Mouse (Mus musculus) left cerebral cortex, postnatal 14 days (tissue): Measurements from ENCODE around the gene Napepld. TPM values are rescaled to one million over a fixed set of nuclear protein-coding genes. Genes with fewer than 3 reads are reported as not detected.

Source experiments
- DNase-seq, 2 experiments: peaks; one replicate each; pipeline ENCODE4 v3.0.0; 2021 to 2022; ENCODE audit warnings: low spot score in 2 of 2, mixed read lengths in 1 of 2
- intact Hi-C: fragments of 180-260 bp; cut with DNase I; formaldehyde crosslinking; loops from one replicate; pipeline ENCODE4 v1.15.1; 2025
- long read RNA-seq, 2 experiments: library from polyadenylated mRNA; stranded (forward); transcript quantifications; one replicate each; pipeline ENCODE4 v2.0.0; 2021
- total RNA-seq, 2 experiments: library from RNA; stranded (reverse); gene quantifications; 2 replicates each; pipeline ENCODE4 v1.2.3; 2021

Napepld gene
- total RNA-seq = 1 to 10 TPM; 8.6 to 9.0 TPM
- long read RNA-seq, experiment 1, transcript Napepld-202 (5 exons, 3,954 nt) = major isoform, 7 of 12 reads
- long read RNA-seq, experiment 1, partial matches to known transcripts = 1 of 12 reads
- long read RNA-seq, experiment 1, other reads (novel, unspliced or antisense) = 3 of 12 reads
- long read RNA-seq, experiment 2, transcript Napepld-202 (5 exons, 3,954 nt) = major isoform, 6 of 14 reads
- long read RNA-seq, experiment 2, partial matches to known transcripts = 2 of 14 reads
- long read RNA-seq, experiment 2, other reads (novel, unspliced or antisense) = 3 of 14 reads

DNA sequence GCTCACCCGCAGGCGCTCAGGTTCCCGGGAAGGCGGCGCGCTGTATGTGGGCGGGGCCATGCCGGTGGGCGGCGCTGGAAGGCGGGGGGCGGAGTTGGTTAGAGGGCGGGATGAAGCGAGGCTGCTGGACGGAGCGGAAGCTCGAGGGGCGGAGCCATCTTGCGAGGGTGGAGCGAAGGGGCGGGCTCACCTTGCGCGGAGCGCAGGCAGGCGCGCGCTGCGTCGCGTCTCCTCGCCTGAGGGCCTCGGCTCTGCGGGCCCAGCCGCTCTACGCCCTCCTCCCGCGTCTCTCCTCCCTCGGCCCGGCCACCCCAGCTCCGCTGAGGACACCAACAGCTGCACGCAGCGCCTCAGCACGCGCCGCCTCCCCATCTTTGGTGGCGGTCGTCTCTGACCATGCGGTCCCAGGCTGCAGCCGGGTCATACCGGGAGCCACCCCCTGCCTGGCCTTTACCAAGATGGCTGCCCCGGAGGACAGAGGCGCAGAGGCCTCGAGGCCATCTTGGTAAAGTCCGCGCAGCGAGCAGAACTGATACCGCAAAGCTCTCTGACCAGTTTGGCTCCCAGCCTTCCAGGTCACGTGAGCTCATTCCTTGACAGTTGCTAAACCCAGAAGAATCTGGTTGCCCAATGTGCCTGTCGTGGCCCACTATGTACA, at the start of gene Napepld:
Gene Napepld, minus strand, starts transcription at position 46 of the 658 bp plus-strand sequence.
- peak; percentile 97 to 98 for DNase-seq
- intact Hi-C loops = loop anchor here (5.0 kb wide), 1 partner anchor 44 kb away; no protein-coding TSS in a partner anchor

GRCm38 (mm10) chr5:21745966-21746365, 44.8 kb upstream of the Napepld start:
- no peak for DNase-seq
- intact Hi-C loops = no loop called here

GRCm38 (mm10) chr5:21744651-21745050, 43.5 kb upstream of the Napepld start:
- DNase-seq = no peak
- intact Hi-C loops = no loop called here

- intact Hi-C loops = no loop called here
Measured at GRCm38 (mm10) chr5:21743606-21744005, 42.4 kb upstream of the Napepld start.

DNA sequence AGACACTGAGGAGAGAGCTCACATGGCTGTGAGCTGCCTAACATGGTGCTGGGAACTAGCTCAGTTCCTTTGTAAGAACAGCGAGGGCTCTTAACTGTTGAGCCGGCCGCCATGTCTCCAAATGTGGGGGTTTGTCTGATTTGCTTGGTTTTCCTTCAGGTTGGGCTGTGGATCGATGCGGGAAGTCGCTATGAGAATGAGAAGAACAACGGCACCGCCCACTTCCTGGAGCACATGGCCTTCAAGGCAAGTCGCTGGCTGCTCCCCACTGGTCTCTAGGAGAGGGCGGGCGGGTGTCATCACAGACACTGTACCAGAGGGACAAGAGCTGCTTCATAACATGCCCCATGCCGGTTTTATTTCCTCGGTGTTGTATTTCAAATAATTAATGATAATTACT, 38.7 kb upstream of the Napepld start:
- no peak for DNase-seq
- intact Hi-C loops = loop anchor here (5.0 to 10.0 kb wide), 2 partner anchors 305 to 478 kb away; no protein-coding TSS in a partner anchor

More at GRCm38 (mm10) chr5:21743606-21744005, 42.4 kb upstream of the Napepld start:
- DNase-seq = no peak

- DNase-seq = no peak
- intact Hi-C loops = loop anchor here (5.0 to 10.0 kb wide), 2 partner anchors 304 to 477 kb away; no protein-coding TSS in a partner anchor
Measured at GRCm38 (mm10) chr5:21739120-21739519, 37.9 kb upstream of the Napepld start.

DNA sequence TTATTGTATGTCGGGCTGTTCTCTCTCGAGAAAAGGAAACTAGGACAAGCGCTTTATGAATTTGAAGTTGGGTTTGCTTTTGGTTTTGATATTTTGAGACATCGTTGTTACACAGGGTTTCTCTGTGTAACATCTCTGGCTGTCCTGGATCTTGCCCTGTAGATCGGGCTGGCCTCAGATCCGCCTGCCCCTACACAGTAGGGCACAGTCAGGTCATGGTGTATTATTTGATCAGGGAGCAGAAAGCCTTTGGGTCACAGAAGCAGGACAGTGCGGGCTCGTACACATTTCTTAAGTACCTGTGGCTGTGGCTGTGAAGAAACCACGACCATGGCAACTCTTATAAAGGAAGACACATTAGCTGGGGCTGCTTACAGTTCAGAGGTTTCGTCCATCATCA, 36.4 kb upstream of the Napepld start:
- intact Hi-C loops = loop anchor here (5.0 to 10.0 kb wide), 2 partner anchors 303 to 475 kb away; no protein-coding TSS in a partner anchor
- no peak for DNase-seq

- intact Hi-C loops = loop anchor here (5.0 to 10.0 kb wide), 2 partner anchors 302 to 475 kb away; no protein-coding TSS in a partner anchor
- DNase-seq = peak; percentile 93
Measured at GRCm38 (mm10) chr5:21736956-21737585, 35.9 kb upstream of the Napepld start, which contains the start of gene Pmpcb. Pmpcb (plus strand) TSS chr5:21737141.

GRCm38 (mm10) chr5:21736046-21736445, 34.9 kb upstream of the Napepld start:
- intact Hi-C loops = loop anchor here (5.0 to 10.0 kb wide), 2 partner anchors 301 to 474 kb away; no protein-coding TSS in a partner anchor
- no peak for DNase-seq

- intact Hi-C loops = loop anchor here (2.0 to 10.0 kb wide), 3 partner anchors 77 to 473 kb away; no protein-coding TSS in a partner anchor
- peak; percentile 52 to 72 for DNase-seq
Measured at GRCm38 (mm10) chr5:21735584-21735983, 34.4 kb upstream of the Napepld start.

GRCm38 (mm10) chr5:21735100-21735499, 33.9 kb upstream of the Napepld start:
- intact Hi-C loops = loop anchor here (2.0 to 10.0 kb wide), 3 partner anchors 76 to 473 kb away; no protein-coding TSS in a partner anchor
- no peak for DNase-seq

GRCm38 (mm10) chr5:21732930-21733329, 31.7 kb upstream of the Napepld start:
- DNase-seq = peak; percentile 80 to 94
- intact Hi-C loops = loop anchor here (10.0 kb wide), 1 partner anchor 298 kb away; no protein-coding TSS in a partner anchor

DNA sequence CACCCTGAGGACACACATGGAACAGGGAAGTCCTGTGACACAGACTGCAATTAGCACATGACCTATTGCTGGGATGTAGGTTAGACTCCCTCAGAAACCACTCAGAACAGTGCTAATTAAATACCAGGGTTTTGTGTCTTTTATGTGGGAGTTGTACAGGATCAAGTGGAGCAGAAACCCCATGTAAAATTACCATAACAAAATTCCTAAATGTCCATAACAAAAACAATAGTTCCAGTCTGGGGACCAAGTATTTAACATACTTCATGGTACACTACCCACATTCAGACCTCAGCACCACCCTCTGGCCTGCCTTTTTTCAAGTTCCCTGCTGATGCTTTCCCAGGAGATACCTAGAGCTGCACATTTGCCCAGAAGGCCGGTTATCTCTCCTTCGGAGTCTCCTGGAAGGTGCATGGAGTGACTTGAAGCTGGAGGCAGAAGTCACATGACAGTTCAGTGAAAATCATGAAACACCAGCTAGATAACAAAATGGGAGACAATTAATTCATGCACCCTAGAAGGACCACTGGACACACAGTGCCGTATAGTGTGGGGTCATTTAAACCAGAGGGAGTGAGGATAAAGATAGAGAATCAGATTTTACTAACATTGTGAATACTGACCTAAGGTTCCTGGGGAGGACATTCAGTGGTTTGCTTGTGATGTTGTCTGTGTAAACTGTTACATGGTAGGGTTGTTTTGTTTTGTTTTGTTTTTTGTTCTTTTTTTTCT, 31.1 kb upstream of the Napepld start:
- intact Hi-C loops = loop anchor here (10.0 kb wide), 1 partner anchor 298 kb away; no protein-coding TSS in a partner anchor
- DNase-seq = no peak

- intact Hi-C loops = no loop called here
- no peak for DNase-seq
Measured at GRCm38 (mm10) chr5:21729107-21729506, 27.9 kb upstream of the Napepld start.

GRCm38 (mm10) chr5:21724872-21725271, 23.7 kb upstream of the Napepld start:
- intact Hi-C loops = no loop called here
- DNase-seq = no peak

- intact Hi-C loops = no loop called here
- DNase-seq = no peak
Measured at GRCm38 (mm10) chr5:21724427-21724826, 23.2 kb upstream of the Napepld start.

- intact Hi-C loops = no loop called here
- DNase-seq = no peak
Measured at GRCm38 (mm10) chr5:21719209-21719608, 18.0 kb upstream of the Napepld start.

- intact Hi-C loops = no loop called here
- no peak for DNase-seq
Measured at GRCm38 (mm10) chr5:21718546-21718945, 17.4 kb upstream of the Napepld start.

DNA sequence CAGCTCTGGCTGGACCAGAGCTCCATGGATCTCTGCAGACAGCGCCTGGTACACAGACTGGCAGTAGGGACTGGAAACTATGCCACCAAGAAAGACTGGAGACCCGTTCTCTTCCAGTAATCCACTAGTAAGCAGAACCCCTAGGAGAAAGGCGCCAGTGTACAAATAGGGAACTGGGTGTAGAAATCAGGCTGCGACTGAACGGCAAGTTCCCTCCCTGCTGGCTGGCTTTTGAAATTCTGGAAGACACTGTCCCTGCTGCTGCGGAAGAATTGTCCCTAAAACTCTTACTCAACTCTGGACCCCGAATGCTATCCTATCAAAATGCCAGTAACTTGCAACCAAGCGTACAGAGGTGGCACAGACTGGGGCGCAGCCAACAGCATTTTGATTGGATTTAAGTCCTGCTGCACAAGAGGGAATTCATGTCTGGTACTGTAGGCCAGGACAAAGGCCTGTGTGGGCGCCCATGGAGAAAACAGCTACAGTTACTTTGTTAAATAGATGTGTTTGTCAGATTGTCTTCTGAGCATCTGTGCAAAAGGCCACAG, 16.0 kb upstream of the Napepld start:
- intact Hi-C loops = no loop called here
- no peak for DNase-seq
